Mouse (Mus musculus) thymus, postnatal 4 days (tissue): ENCODE data around the gene Col4a1.

ENCODE experiments used
- DNase-seq: peaks from one replicate; pipeline ENCODE4 v3.0.0; 2021

The Col4a1 gene

DNA sequence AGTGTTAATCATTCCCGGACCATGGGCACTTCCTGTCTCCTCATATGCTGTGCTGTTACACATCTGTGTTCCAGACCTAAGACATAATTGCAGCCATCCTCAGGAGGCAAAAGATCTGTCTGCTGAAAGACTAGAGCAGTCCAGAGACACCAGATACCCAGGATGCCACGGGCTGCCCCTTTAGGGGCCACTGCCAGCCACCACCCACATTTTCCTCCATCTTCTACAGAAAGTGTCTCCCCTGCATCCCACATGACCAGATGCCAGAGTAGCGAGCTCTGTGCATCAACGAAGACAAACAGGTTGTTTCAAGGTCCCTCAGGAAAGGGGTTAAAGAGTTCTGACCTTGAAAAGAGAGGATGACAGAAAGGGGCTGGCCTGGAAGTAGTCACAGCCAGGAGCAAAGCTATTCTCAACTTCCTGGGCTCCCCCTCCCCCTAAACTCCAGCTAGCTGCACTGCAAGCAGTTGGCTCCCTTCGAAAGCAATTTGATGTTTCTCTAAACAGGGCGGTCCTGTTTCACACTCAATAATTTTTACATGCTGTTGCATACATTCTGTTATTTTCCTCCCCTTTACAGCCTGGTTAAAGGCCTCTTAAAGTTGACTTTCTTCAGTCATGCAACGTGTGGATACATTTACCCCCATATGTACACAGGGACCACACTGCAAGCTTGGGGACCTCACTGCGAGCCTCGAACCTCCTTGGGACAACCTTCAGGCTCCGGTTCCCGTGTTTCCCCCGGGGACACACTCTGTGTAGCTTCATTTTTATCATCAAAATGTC is 13.9 kb downstream of the Col4a1 start:
- no peak for DNase-seq

DNA sequence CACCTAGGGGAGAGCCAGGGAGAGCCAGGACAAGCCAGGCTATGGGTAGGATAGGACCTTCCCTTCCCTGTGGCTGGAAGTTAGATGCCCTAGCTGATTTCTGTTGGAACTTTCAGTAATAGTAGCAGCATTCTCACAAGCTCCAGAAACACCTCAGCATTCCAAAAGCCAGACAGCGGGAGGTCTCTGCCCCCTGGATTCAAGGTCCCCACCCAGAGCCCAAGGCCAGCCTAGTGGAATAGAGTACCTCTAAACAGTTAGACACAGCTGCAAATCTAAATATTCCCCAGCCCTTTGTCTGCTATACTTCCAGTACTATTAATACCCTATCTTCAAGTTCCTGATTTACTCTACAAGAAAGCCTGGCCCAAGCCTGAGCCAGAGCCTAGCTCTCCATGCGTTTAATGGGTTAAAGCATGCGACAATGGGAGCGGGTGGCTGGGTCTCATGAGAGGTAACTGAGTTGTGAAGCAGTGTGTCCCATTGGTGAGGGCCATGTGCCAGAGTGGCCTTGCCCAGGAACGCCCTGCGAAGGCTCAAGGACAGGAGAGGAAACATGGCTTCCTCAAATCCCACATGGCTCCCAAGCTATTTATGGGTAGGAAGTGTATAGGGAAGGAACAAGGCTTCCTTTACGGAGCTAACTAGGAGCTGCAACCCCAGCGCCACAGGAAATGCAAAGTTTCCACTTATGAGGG is 15.3 kb downstream of the Col4a1 start:
- DNase-seq: no peak

DNA sequence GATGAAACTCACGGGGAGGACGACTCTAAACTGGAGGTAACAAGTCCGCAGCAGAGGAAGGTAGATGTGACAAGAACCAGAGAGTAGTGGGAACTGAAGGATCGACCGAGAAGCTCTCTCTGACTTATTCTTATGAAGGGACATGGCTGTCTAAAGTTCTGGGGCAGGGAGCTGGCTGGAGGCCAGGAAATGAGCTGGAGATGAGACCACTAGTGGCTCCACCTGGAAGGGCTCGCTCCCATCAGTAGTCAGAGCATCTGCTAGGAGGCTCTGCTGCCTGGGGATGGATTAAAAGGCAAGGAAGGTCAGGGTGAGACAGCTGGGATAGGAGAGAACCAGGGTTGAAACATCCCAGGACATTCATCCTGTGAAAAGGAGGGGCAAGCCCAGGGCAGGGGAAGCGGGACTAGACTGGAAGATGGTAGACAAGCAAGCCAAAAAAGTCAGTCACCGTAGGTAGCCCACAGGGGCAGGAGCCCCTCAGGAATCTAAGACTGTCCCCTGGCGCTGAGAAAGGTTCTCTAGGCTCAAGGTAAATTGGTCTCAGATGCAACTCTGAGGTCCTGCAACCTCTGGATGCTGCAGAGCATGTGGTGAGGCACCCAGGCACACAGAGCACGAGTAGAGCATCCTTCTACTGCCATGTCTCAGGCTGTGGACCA is 16.2 kb downstream of the Col4a1 start:
- no peak for DNase-seq

DNA sequence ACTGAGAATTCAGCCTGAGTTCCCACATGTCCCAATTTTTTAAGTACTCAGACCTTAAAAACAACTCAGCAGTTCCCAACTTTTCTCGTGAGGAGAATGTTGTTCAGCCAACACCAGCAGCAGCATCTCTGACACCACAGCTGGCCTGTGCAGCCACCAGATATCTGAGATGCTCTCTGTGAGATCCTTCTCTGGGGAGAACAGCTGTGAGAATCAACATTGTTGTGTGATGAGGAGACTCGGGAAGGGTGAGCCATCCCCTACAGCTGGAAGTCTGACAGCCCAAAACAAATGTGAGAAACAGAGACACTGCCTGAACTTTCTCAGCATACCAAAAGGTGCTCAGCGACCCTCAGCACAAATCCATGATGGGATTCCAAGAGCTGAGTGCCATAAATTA is 20.0 kb downstream of the Col4a1 start:
- DNase-seq: no peak

DNA sequence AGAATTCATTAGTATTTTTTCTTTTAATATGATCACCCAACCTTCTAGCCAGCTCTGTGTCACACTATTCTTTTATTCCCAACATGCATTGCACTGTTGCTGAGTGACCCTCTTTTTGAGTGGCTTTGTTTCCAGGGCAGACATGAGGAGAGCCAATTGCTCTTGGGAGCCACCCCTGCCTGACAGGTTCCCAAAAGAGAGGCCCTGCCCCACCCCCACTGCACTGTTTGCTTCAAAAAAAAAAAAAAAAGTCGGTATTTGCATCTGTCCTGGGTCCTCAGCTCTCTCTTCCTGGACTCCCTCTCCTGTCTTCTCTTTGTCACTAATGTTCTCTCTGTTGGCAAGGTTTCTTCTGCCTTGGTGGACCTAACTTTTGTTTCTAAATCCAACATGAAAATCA is 22.1 kb downstream of the Col4a1 start:
- no peak for DNase-seq

DNA sequence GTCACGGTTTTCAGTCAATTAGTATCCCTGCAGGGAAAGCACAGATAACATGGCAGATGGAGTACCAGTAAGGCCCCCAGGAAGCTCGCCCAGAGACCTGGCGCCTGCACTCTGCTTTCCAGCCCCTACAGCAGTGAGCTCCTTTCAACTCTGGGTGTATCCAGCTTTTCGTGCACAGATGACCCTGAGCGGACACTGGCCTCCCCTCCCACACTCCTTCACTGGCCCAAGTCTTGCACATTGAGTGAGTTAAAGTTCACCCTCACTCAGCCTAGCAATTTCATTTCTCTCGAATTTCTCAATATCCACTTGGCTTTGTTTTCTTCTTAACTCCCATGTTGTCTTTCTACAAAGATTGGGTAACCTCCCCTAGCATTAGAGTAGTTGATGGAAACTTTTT is 24.3 kb downstream of the Col4a1 start:
- no peak for DNase-seq

DNA sequence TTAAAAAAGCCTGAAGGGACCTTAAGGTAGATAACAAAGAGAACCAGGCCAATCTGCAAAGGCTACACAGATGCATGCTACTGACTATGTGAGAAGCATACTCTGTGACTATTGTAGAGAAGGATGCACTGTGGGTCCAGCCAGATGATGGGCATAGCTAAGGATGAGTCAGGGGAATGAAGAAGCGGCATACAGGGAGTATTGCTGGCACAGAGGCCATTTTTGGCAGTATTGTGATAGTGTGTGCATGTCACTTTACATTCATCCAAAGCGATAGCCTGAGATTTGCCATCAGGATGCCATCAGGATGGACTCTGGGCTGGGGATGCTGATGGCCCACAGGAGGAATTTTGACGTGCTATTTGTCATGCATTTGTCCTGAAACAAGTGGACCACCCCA is 25.5 kb downstream of the Col4a1 start:
- no peak for DNase-seq

DNA sequence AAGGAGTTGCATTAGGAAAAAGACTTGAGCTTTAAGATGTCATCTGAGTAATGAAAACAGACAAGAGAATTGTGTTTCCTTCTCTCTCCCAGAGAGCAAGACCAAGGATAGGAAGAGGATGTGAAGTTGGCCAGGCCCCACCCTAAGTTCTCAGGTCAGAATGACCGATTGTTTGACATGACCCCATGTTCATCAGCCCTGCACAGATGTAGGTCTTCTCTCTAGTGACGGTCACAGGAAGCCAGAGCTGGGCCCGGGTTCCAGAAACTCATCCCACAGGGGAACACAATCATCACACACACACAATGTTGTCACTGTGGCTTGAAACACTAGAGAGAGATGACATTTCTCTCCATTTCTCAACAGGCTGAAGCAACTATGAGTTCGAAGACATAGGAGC is 27.2 kb downstream of the Col4a1 start:
- no peak for DNase-seq

DNA sequence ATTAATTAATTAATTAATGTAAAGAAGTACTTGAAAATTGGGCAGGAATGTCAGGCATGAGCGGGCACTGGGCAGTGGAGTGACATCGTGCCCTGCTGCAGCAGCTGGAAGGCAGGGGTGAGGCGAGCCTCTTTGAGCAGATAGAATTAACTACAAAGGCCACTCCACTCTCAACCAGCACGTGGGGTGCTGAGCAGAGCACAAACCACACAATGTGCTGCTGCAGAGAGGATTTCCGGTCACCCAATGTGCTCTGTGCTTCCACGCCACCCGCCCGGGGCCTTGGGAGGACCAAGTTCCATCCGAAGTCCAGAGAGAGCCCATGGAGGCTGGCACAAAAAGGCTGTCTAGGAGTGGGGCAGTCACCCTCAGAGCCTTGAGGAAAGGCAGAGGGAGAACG is 29.4 kb downstream of the Col4a1 start:
- DNase-seq: no peak

DNA sequence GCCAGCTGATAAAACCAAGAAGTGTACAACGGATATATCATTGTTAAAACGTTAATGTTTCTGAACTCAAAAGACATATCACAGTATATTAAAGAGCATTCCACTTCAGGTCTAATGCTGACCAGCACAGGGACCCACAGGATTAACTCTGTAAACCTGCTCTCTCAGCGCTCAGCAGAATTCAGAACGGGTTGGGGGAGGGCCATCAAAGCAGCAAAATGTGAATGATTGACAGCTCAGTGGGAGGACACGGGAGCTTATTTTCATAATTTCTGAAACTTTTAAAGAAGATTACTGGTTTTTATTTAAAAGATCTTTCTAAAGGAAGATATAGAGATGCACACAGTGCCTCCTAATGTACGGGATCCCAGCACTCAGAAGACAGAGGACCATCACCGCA is 29.9 kb downstream of the Col4a1 start:
- no peak for DNase-seq

DNA sequence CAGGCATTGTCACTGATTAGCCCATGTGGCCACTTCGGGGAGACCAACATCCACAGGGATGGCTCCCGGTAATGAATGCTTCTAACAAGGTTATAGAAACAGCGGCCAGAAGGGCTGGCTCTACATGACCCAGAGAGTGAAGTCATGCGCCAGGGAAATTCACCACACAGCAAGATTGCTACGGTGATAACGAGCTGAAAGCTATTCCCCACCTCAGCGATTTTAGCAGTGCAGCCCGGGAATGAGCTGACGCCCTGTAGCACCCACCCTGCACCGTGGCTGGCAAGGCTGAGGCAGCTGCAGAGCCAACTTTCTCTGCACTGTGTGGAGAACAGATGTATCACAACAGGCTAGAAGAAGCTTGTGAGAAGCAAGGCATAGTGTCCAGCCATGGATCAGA is 30.5 kb downstream of the Col4a1 start:
- DNase-seq: no peak

DNA sequence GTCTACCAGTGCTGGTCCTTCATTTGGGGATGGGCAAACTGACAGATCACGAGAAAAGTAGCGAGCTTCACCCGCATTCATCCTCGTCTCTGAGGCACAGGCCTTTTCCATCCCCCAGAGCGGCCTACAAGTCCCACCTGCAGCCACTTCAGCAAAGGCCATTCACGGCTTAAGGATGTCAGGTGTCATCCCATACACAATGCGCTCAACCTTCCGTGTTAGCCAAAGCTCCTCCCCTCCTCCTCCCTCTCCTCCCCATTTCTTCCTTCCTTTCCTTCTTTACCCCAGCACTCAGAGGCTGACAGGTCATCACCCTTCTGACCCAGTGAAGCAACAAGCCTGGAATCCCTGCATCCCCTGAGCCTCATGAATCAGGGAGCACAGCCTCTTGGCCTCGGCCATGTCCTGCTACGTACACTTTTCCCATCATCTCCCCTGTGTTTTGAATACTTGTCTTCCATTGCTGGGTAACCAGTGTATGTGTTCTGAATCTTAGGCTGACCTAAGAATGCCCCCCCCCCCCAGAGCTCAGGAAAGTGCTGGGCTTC is 31.8 kb downstream of the Col4a1 start:
- DNase-seq: no peak

DNA sequence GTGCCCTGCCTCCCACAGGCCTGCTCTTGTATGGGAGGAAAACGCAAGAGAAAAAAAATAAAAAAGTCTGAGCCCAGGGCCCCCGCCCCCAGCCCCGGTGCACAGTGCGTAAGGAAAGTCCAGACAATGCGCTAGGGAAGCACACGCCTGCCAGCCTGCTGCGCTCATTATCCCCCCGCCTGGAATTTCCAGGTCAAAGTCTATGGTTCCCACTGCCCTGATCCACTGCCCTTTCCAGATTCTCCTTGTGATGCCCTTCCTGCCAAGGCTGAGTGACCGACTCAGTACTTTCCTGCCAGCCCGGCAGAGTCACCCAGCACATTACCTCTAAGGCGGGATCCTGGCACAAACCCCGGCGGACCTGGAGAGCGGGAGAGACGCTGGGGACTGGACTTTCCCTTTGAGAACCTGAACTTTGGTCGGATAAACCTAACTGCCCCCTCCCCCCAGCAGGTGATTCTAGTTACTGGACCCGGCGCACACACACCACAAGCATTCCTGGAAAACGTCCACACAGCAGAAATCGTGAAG is 33.3 kb downstream of the Col4a1 start:
- no peak for DNase-seq

DNA sequence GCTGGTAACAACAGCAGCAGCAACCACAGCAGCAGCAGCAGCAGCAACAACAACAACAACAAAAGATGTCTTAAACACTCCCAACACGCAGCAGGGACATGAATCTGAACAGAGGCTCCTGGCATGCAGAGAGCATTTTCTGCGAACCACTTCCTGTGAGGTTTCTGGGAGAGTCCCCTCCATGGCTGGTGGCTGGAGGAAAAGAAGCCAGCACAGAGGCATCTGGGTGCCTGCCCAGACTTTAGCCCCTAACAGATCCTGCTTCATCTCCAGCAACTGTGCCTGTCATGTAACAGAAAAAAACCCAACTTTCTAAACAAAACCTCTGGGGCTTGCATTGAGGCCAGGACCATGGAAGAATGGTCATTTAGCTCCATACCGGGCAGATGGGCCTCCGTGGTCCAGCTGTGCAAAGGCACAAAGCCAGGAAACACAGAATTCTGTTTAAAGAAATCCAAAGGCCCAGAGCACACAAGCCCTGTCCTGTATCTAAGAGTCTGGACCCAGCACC is 34.5 kb downstream of the Col4a1 start:
- DNase-seq: no peak

DNA sequence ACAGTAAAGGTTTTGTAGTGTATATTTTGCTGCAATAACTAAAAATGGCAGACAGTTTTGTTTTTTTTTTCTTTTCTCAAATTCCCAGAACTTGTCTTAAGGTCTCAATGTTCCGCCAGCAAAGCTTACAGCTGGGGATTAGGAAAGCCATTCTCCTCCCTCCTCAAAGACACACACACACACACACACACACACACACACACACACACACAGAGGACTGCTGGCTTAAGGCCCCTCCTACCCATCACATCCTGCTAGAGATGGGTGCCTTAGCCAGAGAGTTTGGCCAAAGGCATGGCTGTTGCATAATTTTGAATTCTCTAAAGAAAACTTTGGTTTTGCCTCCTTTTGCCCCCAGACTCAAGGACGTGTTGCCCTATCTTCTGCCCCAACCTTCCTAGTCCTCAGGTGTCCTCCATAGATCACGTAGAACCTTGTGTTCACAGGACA is 35.0 kb downstream of the Col4a1 start:
- DNase-seq: no peak

DNA sequence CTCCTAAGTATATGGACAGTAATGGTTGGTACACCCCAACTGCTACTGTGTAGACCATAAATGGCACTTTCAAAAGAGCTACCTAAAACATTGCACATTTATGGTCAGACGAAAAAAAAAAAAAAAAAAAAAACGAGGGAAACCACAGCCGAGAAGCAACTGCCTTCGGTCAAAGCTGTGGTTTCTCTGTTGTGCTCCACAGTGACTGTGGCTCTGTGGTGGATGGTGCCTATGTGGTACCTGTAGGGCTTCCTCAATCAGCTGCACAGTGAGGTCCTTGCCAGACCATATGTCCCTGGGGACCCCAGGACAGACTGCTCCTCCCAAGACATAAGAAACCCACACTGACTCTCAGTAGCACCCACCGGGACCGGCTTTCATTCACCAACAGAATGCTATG is 36.3 kb downstream of the Col4a1 start:
- no peak for DNase-seq

DNA sequence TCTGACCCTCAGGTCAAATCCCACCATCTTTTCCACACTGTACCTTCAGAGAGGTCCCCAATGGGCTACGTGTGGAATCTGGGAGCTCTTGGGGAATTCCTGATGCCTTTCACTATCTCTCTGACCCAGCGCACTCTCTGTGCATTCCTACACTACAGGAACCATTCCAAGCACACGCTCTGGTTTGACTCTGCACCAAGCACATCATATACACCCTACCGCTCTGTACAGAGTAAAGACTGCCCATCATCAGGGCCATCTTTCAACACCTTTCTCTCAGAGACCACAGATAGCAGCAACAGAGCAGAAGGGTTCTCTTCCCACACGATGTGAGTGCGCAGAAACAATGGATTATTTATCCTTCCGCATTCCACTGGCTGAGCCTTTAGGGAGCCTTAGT is 38.2 kb downstream of the Col4a1 start:
- no peak for DNase-seq

DNA sequence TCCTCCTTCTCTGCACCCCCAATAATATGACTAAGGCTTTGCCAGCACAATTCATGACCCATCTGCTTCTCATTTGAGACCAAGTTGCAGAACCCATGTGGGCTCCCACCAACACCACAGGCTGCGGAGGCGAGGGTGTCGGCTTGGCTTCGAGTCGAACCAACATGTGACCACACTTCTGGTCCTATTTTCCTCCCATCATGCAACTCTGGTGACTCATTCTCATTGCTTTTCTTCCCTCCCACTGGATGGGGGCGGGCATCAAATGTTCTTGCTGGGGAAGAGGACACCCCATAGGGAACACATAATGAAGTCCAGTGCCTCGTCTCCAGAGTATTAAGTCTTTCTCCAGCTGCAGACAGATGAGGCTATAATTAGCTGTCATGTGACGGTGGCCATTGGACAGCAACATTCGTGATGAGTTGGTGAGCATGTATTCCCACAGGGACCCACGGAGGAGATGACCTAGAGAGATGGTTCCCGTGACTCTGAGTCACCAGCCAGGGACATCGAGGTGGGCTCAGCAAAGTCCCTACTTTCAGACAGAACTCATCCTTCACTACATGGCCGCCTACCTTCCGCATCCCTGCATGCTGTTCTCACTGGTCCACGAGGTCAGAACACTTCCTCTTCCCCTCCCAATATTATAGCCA is 39.0 kb downstream of the Col4a1 start:
- no peak for DNase-seq

DNA sequence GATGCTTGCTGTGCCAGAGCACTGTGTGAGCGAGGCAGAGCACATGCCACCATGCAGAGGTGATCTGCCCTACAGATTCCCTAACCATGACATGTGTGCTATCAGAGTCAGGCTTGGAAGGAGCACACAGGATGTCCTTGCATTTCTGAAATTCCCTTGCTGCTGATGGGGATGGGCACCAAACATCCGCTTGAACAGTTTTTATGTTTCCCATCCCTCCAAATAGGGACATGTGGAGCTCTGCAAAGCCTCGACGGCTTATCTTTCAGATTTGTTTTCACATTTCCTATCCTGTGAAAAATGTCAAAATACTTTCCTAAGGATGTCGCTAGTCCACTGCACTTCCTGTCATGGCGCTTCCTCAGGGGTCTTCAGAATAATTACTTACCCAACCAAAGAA is 40.4 kb downstream of the Col4a1 start:
- DNase-seq: no peak

DNA sequence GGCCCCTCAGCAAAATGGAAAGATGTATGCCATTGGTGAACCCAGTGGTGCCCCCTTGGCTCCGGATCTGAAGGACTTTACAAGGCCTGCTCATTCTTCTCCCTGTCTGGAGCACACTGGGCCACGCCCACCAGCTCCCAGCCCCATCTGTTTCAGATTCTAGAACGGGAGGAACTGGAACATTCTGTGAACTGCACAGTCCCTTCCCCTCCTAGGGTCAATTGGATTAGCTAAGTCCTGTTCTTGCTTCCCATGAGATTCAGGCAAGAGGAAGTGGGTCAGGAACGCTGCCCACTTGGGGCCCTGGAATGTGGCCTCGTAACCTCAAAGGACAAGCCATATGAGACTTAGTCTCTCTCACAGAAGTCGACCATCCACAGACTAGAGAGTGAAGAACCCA is 41.8 kb downstream of the Col4a1 start:
- DNase-seq: no peak

DNA sequence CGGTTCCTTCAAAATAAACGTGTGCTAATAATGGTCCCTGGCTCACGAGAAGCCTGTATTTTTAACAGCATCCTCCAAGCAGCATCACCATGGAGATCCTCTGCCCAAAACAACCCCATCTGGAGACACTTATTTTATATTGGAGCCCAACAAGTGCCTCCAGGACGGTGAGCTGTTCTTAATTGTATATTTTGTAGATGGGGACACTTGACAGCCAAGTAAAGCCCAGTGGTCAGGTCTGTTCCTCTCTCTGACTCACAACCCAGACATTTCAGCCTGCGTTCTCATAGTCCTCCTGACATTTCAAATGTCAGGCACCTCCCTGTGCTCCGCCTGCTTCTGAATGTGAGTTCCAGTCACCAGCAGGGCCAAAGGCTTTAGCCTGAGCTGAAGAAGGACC is 43.9 kb downstream of the Col4a1 start:
- no peak for DNase-seq

DNA sequence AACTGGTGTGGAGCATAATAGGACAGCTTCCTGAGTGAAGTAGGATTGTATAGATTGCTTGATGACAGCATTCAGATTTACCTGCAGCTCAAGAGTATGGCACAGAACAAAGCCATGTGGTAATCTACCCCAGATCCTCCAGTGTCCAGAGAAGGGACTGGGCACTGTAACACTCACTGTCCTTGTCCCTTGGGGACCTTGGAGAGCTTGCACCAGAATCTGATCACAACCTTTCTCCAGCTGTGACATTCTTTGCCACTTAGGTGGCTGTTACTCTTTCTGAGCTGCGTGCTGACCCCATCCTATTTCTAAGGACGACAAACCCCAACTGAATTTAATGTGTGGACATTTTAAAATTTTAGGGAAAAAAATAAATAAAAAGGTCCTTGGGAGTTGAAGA is 46.2 kb downstream of the Col4a1 start:
- no peak for DNase-seq

DNA sequence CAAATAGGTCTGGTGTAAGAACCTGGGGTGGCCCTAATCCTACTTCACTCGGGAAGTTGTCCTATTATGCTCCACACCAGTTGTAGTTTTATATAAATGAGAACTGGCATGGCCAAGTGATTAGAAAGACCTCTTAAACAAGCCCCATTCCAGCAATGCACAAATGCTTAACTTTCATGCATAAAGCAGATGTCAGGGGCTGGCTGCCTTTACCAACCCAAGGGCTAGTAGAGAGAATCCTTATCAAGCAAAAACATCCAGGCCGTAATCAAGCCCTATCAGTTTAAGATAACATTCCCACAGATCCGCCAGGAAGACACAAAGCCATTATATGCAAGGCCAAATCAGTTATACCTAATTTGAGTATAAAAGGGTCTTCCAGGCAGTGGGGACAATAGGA is 46.7 kb downstream of the Col4a1 start:
- DNase-seq: no peak
